Mouse (Mus musculus) lung, embryonic 16.5 days (tissue): ENCODE measurements around the gene A930002H24Rik. TPM values are rescaled to one million over a fixed set of nuclear protein-coding genes. Genes with fewer than 3 reads are reported as not detected.
"Not testable (repeated sequence)": the region's sequence is repeated elsewhere in the genome, so short reads cannot be mapped to it uniquely, and the experiment has no call there.

Experiments used
- ATAC-seq: fragments of 200-750 bp; cut with Nextera tagmentation; 2 replicates; pipeline ENCODE4 v1.8.0; 2017; ENCODE audit warnings: low read depth, mild to moderate bottlenecking, moderate library complexity
- H3K27ac ChIP-seq: fragments of 300-500 bp; sonication (generic); 2 replicates; pipeline ENCODE4 v1.5.1; 2014; ENCODE audit warnings: mild to moderate bottlenecking, control low read depth, low read length
- H3K27me3 ChIP-seq: fragments of 300-500 bp; sonication (generic); 2 replicates; pipeline ENCODE4 v1.6.1; 2014; ENCODE audit warnings: low read depth, low read length, mixed read lengths; ENCODE audit not compliant: control insufficient read depth, insufficient read depth
- H3K36me3 ChIP-seq: fragments of 300-500 bp; sonication (generic); 2 replicates; pipeline ENCODE4 v1.6.1; 2014; ENCODE audit warnings: low read length; ENCODE audit not compliant: control insufficient read depth, insufficient read depth
- H3K4me1 ChIP-seq: fragments of 300-500 bp; sonication (generic); replicated peaks from 2 replicates; pipeline ENCODE4 v1.6.1; 2014; ENCODE audit warnings: low read length, mixed read lengths; ENCODE audit not compliant: control insufficient read depth, insufficient read depth
- H3K4me2 ChIP-seq: fragments of 300-500 bp; sonication (generic); 2 replicates; pipeline ENCODE4 v1.6.1; 2014; ENCODE audit warnings: low read depth, low read length, control low read depth
- H3K4me3 ChIP-seq: fragments of 300-500 bp; sonication (generic); 2 replicates; pipeline ENCODE4 v1.5.1; 2014; ENCODE audit warnings: mild to moderate bottlenecking, low read length, control low read depth
- H3K9ac ChIP-seq: fragments of 300-500 bp; sonication (generic); 2 replicates; pipeline ENCODE4 v1.6.1; 2014; ENCODE audit warnings: low read length, control low read depth
- H3K9me3 ChIP-seq: fragments of 300-500 bp; sonication (generic); 2 replicates; pipeline ENCODE4 v1.6.1; 2016; ENCODE audit warnings: low read length; ENCODE audit not compliant: control insufficient read depth
- WGBS: fragments of 180-500 bp; shearing (Covaris S2); extraction: QIAGEN DNeasy Blood & Tissue Kit; methylation state at CpG from one replicate; pipeline ENCODE4 v1.1.7; 2014; 5-methylcytosine and 5-hydroxymethylcytosine counted together
- polyA plus RNA-seq: library from polyadenylated mRNA; unstranded; fragments of >200 nt; fragmentation: Nextera tagmentation; extraction: Ambion mirVana; gene quantifications from 2 replicates; pipeline ENCODE4 v1.2.1, GENCODE M21; 2015

A930002H24Rik gene
- polyA plus RNA-seq, 1 experiment from 2014 or later, result 2.5 TPM

GRCm38 (mm10) chr17:63863012-63863630 is 470 bp downstream of the A930002H24Rik start, which contains the start of gene Fer:
Fer (plus strand) TSS chr17:63863062.
- H3K27me3 ChIP-seq, result no peaks in the 10 kb centered on the region
- WGBS, result under 1% methylated on average over 41 of the region's 41 CpGs

GRCm38 (mm10) chr17:63862399-63862798 is 1.2 kb downstream of the A930002H24Rik start:
- ATAC-seq, result no peak
- no peaks in the 10 kb centered on the region for H3K27me3 ChIP-seq
- peaks cover 10% of the 10 kb centered on the region for H3K4me1 ChIP-seq
- 45% methylated on average over 3 of the region's 3 CpGs for WGBS
- no peak overlapping the region for H3K4me2 ChIP-seq
- no peak overlapping the region for H3K4me3 ChIP-seq
- H3K27ac ChIP-seq, result no peak overlapping the region
- H3K9me3 ChIP-seq, result no peaks in the 10 kb centered on the region
- H3K36me3 ChIP-seq, result no peaks in the 10 kb centered on the region
- no peak overlapping the region for H3K9ac ChIP-seq

More at GRCm38 (mm10) chr17:63863012-63863630, 470 bp downstream of the A930002H24Rik start, which contains the start of gene Fer:
- Histone ChIP-seq H3K36me3 (no peaks in the 10 kb centered on the region), H3K27ac (peak within 1 kb of the TSS; percentile 83), H3K4me3 (peak within 1 kb of the TSS; percentile 92), H3K9me3 (no peaks in the 10 kb centered on the region), H3K4me1 (peaks cover 10% of the 10 kb centered on the region), H3K4me2 (peak within 1 kb of the TSS; percentile 97), H3K9ac (peak within 1 kb of the TSS; percentile 89)
- peak; percentile 59 for ATAC-seq

- H3K27me3 ChIP-seq, result no peaks in the 10 kb centered on the region
- ATAC-seq, result no peak
- no peak overlapping the region for H3K4me3 ChIP-seq
- no peak overlapping the region; the same call in 1 of the 2 replicates for H3K9ac ChIP-seq
- H3K36me3 ChIP-seq, result no peaks in the 10 kb centered on the region
- H3K27ac ChIP-seq, result no peak overlapping the region
- H3K4me2 ChIP-seq, result no peak overlapping the region
- H3K9me3 ChIP-seq, result no peaks in the 10 kb centered on the region
- WGBS, result 33% methylated on average over 4 of the region's 4 CpGs
- peaks cover 10% of the 10 kb centered on the region for H3K4me1 ChIP-seq
Observed at GRCm38 (mm10) chr17:63860988-63861387, 2.6 kb downstream of the A930002H24Rik start.

GRCm38 (mm10) chr17:63857023-63857544 is 6.5 kb downstream of the A930002H24Rik start:
- ATAC-seq, result no peak
- Histone ChIP-seq H3K4me2 (no peak overlapping the region), H3K27ac (no peak overlapping the region), H3K4me3 (no peak overlapping the region), H3K9me3 (no peaks in the 10 kb centered on the region), H3K9ac (no peak overlapping the region), H3K27me3 (no peaks in the 10 kb centered on the region), H3K36me3 (no peaks in the 10 kb centered on the region), H3K4me1 (peaks cover 4% of the 10 kb centered on the region; the same call in 1 of the 2 replicates)
- WGBS, result 85% methylated on average over 7 of the region's 7 CpGs

- H3K9ac ChIP-seq, result no peak overlapping the region
- no peak overlapping the region for H3K27ac ChIP-seq
- ATAC-seq, result peak; percentile 12
- no peaks in the 10 kb centered on the region for H3K4me1 ChIP-seq
- whole genome bisulfite sequencing, result 91% methylated on average over 9 of the region's 9 CpGs
- no peaks in the 10 kb centered on the region for H3K36me3 ChIP-seq
- H3K27me3 ChIP-seq, result no peaks in the 10 kb centered on the region
- no peak overlapping the region for H3K4me3 ChIP-seq
- no peaks in the 10 kb centered on the region for H3K9me3 ChIP-seq
- H3K4me2 ChIP-seq, result peak overlapping the region; percentile 65; the same call in 1 of the 2 replicates
Observed at GRCm38 (mm10) chr17:63850016-63850415, 13.6 kb downstream of the A930002H24Rik start.

GRCm38 (mm10) chr17:63849566-63849965 is 14.0 kb downstream of the A930002H24Rik start:
- no peaks in the 10 kb centered on the region for H3K36me3 ChIP-seq
- H3K27me3 ChIP-seq, result no peaks in the 10 kb centered on the region
- peak overlapping the region; percentile 77 for H3K4me3 ChIP-seq
- no peaks in the 10 kb centered on the region for H3K9me3 ChIP-seq
- H3K27ac ChIP-seq, result peak overlapping the region; percentile 54; the same call in 1 of the 2 replicates
- under 1% methylated on average over 22 of the region's 22 CpGs for WGBS
- H3K4me2 ChIP-seq, result peak overlapping the region; percentile 65
- no peaks in the 10 kb centered on the region for H3K4me1 ChIP-seq
- peak overlapping the region; percentile 91 for H3K9ac ChIP-seq
- ATAC-seq, result peak; percentile 100

- Histone ChIP-seq H3K4me2 (peak overlapping the region; percentile 65), H3K4me1 (no peaks in the 10 kb centered on the region), H3K27ac (peak overlapping the region; percentile 54; the same call in 1 of the 2 replicates), H3K36me3 (no peaks in the 10 kb centered on the region), H3K9ac (peak overlapping the region; percentile 91), H3K4me3 (peak overlapping the region; percentile 77), H3K27me3 (no peaks in the 10 kb centered on the region), H3K9me3 (no peaks in the 10 kb centered on the region)
- WGBS, result 6% methylated on average over 6 of the region's 6 CpGs
- ATAC-seq, result peak; percentile 36; the same call in 1 of the 2 replicates
Observed at GRCm38 (mm10) chr17:63849151-63849550, 14.4 kb downstream of the A930002H24Rik start.

- not testable (repeated sequence) for H3K9ac ChIP-seq, H3K27me3 ChIP-seq, H3K4me1 ChIP-seq, ATAC-seq, H3K9me3 ChIP-seq, H3K36me3 ChIP-seq, H3K27ac ChIP-seq, H3K4me2 ChIP-seq, H3K4me3 ChIP-seq
- WGBS, result 94% methylated on average over 3 of the region's 3 CpGs
Observed at GRCm38 (mm10) chr17:63845766-63846165, 17.8 kb downstream of the A930002H24Rik start.

GRCm38 (mm10) chr17:63844936-63845335 is 18.7 kb downstream of the A930002H24Rik start:
- Histone ChIP-seq H3K4me2 (no peak overlapping the region), H3K4me1 (no peaks in the 10 kb centered on the region), H3K36me3 (no peaks in the 10 kb centered on the region), H3K9me3 (no peaks in the 10 kb centered on the region), H3K27me3 (no peaks in the 10 kb centered on the region), H3K27ac (no peak overlapping the region), H3K4me3 (no peak overlapping the region), H3K9ac (no peak overlapping the region)
- ATAC-seq, result no peak
- 72% methylated on average over 5 of the region's 5 CpGs for WGBS
